Mouse (Mus musculus): ENCODE data around the gene Npff.

GRCm38 (mm10) chr15:102485853-102486252, 38.9 kb downstream of the Npff start:
- no peak for TF ChIP-seq CTCF (IDR thresholded peaks at IDR 0.05; ENCODE audit: low read depth)
- TF ChIP-seq EP300 (optimal IDR thresholded peaks at IDR 0.05) = no peak

Data from stomach, postnatal 0 days (tissue).